Mouse (Mus musculus) regulatory T cell (primary cell): Measurements from ENCODE around the gene Mrap.

Source experiments
- in situ Hi-C: fragments of 300-600 bp; cut with MboI, MseI; formaldehyde crosslinking; loops from one replicate; pipeline ENCODE4 v1.15.1; 2025; ENCODE audit warnings: high pct_unique_total_duplicates

Mrap gene

GRCm38 (mm10) chr16:90753386-90753941, 15.5 kb downstream of the Mrap start:
- in situ Hi-C loops, result no loop called here

DNA sequence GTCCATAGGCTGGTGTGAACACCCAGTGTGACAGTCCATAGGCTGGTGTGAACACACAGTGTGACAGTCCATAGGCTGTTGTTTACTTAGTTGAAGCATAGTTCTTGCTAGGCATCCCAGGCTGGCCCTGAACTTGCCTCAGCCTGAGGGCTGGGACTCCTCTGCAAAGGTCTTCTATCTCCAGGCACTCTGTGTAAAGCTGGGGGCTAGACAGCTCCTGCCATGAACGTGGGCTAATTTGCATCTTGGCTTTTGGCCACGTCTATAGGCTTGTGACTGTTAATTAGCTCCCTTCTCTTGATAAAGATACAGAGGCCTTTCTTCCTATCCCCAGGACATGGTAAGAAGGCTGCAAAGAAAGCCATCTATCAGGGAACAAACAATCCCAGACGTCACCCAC, 21.3 kb downstream of the Mrap start:
- in situ Hi-C loops, result no loop called here

DNA sequence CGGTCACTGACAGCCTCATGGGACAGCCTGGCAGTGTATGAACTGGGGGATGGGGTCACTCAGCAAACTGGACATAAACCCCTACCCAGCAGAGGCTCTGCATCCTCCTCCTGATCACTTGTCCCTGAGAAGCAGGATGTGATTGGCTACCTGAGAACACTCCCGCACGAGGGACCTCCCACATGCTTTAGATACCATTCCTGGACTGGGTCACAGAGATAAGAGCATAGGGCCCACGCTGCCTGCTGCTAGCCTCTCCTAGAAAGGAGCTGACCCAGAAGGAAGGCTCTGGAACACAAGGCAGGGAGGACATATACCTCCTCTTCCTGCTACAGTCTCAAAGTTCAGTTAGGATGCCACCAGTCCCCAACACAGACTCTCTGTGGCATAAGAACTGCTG, 22.5 kb downstream of the Mrap start:
- in situ Hi-C loops, result no loop called here

DNA sequence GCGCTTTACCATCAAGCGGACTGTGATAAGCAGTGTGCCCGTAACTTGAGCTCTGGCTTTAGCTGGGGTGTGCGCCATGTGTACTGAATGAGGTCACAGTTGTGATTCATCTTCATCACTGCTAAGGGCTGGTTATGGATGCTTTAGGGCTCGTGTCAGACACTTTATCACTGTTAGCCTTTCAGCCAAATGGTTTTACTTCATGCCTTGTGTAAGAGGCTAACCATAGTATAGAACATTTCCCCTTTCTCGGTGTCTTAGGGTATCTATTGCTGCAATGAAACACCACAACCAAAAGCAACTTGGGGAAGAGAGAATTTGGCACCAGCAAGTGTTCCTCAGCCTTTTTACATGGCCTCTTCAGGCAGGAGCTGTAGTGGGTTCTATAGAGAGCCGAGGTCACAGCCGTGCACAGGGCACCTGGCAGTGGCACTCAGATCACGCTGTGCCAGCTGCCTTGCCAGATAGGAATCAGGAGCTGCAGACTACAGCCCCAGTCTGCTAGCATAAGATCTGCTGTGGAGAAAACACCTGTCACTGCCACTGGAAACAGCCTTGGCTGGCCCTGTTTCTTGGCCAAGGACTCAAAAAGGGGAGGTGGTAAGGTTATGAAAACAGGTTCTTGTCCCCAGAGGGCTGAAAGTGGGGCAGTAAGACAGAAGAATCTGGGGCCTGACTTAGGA, 27.3 kb downstream of the Mrap start:
- in situ Hi-C loops, result no loop called here

- in situ Hi-C loops, result no loop called here
Observed at GRCm38 (mm10) chr16:90766919-90767454, 29.0 kb downstream of the Mrap start.

DNA sequence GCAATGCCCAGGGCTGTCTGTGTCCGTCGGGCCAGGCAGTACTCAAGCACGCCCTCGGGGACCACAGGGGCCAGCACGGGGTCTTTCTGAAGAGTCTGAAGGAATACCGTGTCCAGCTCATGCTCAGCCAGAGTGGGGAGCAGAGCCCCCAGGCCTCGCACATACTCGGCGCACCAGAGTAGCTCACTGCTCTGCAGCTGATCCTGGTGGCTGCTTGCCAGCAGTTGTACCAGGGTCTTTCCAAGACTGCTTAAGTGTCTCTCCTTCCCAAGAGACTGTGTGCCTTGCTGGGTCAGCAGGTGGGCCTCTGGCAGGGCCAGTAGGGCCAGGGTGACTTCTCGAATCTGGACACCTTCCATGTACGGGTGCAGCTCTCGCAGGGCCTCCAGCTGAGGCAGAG, 36.2 kb downstream of the Mrap start:
- in situ Hi-C loops, result no loop called here

DNA sequence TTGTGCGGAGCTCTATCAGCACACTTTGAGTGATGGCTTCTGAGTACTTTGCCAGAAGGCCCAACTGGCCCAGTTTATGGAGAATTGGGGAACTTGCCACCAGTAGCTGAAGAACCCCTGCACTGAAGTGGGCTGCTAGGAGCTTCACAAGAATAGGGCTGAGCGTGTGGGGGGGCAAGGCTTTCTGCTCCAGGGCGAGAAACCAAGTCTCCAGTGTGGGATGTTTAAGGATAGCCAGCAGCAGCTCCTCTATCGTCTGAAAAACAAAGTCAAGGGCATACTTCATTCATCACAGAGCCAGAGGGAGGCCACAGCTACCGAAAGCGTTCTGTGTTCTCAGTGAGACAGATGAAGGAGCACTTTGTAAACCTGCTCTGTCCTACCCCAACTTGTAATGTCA, 36.6 kb downstream of the Mrap start:
- in situ Hi-C loops, result no loop called here

DNA sequence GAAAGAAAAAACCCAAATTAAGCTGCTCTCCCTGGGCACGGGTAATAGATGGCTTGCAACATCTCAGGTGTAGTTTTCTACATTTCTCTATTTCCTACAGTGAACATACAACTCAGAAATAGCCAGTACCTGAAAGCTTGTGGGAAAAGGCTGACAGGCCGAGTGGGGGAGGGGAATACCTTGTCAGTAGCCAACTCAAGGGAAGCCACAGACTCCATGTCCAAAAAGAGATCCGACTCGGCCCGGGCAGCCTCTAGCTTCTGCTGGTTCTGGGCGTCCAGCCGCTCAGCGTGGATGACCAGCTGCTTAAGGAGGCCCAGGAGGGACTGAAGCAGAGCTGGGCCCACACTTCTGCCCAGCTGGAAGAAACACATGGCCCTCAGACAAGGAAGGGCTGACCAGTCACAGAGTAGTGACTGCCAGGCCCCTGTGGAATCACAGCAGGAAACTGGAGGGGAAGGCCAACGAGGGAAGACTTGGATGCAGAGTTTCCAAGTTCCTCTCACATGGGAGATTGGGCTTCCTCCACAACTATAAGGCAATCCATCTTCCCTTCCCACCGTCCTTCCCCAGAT, 38.0 kb downstream of the Mrap start:
- in situ Hi-C loops, result no loop called here

DNA sequence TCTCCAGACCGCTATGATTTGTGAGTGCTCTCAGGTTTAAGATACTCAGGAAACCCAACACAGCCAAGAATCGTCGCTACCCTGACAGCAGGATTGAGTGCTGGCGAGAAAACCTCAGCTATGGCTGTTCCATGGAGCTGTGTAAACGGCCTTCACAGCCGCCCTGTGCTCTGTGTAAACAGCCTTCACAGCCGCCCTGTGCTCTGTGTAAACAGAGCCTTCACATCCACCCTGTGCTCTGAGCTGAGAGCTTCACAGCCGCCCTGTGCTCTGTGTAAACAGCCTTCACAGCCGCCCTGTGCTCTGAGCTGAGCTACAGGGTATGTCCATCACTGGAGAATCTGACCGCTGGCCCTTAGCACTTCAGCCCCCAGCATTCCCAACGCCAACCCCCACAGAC, 41.8 kb downstream of the Mrap start:
- in situ Hi-C loops, result no loop called here

DNA sequence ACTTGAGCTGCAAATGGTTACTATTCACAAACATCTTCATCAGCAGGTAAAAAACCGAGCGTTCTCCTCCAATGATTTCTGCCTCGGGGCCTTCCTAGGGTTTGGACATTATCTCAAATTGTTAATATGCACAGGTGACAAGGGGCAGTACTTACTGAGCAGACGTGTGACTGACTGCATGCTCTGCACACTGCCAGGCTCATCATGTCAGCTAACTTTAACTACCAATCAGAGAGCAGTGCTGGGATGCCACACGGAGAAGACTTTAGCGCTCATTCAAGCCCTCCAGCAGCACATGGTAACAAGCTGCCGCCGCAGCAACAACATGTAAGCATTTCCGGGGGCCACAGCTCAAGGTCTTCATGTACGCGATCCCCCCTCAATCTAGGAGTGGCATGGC, 45.3 kb downstream of the Mrap start:
- in situ Hi-C loops, result no loop called here

DNA sequence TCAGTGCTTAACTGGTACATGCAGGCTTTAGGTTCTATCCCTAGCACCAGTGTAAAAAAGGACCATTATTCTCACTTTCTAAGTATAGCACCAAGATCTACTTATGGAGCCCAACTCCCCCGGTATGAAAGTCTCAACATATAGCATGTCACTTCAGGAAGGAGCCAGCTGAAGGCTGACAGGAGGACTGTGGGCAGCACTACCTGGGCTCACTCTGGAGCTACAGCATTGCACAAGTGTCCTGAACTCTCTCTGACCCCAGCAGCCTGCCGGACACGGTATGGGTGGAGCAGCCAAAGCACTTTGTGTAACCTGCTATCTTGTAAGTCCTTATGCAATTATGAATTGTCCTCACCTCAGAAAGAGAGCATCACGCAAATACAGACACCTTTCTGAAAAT, 47.2 kb downstream of the Mrap start:
- in situ Hi-C loops, result no loop called here

DNA sequence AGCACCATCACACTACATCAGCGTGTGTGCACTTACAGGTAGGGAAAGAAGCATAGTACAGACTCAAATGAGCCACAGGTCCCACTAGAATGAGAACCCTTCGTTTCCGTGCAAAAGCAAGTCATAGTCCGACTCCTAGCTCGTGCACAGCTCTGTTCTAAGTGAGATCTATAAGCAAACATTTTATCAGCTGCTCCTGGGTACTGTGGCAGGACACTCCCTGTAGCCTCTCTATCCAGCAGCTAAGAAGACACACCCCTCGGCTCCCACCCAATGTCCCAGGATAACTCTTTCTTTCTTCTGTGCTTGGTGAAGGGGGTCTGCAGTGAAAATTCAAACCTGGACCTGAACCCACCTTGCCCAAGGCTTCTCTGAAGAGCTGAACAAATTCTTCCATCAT, 50.6 kb downstream of the Mrap start:
- in situ Hi-C loops, result no loop called here

DNA sequence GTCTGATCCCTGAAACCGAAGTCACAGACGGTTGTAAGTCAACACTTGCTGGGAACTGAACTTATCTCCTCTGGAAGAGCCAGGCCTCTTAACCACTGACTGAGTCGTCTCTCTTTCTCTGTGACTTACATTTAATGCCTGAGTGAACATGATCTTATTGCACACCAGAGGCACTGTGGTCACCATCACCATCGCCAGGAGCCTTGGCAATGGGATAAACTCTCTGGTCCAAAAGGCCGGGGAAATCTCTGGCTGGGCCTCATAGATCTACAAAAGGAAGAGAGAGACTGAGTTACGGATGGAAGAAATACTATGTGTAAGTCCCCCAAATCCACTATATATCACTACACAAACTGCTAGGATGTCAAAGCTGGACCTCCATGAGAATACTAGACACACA, 52.9 kb downstream of the Mrap start:
- in situ Hi-C loops, result no loop called here

GRCm38 (mm10) chr16:90792066-90792465, 54.1 kb downstream of the Mrap start:
- in situ Hi-C loops, result no loop called here

GRCm38 (mm10) chr16:90792500-90792899, 54.5 kb downstream of the Mrap start:
- in situ Hi-C loops, result no loop called here

DNA sequence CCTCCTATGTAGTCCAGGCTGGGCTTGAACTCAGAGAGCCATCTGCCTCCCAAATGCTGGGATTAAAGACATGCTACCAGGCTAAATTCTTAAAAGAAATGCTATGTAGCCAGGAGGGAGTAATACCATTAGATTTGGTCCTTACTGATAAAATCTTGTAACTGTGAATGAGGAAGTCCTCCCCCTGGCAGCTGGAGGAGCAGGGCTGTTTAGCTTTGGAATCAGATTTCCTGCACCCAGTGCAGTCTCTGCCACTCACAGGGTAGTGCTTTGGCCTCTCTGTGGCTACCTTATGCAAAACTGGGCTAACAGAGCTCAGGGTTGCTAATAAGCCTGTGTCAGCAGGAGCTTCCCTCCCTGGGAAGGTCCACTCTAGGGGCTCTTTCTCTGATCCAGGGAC, 56.7 kb downstream of the Mrap start:
- in situ Hi-C loops, result no loop called here

DNA sequence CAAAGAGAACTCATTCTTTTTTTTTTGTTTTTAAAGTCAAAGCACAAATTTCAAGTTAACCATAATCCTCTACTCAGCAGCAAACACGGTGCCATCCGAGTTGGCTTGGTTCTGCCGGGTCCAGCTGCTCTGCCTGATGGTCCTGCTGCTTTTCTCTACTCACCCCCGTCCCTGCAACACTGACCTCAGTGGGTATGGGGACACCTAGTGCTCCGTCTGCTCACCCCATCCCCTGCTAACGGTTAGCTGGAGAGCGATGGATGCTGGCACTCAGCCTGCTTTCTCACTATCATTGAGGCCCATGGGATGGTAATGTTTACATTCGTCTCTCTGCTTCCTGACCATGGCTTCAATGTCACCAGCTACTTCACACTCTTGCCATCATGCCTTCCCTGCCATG, 60.4 kb downstream of the Mrap start:
- in situ Hi-C loops, result no loop called here

DNA sequence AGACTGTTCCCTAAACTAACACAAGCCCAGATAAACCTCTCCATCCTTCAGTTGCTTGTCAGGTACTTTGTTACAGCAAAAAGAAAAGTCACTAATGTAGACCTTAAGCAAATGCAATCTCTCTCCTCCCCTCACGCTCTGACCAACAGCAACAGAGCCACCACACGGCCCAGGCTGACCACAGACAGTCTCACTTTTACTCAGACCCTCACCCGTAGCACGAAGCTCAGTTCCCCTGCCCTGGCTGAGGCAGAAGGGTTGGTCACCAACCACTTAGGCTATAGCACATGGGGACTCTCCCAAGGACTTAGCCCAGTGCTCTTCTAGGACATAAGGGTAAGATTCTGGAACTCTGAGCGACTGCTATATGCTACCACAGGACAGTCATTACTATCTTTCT, 60.8 kb downstream of the Mrap start:
- in situ Hi-C loops, result no loop called here
